Mouse (Mus musculus): ENCODE measurements around the gene Rsph6a.
"Not testable (repeated sequence)": the region's sequence is repeated elsewhere in the genome, so short reads cannot be mapped to it uniquely, and the experiment has no call there.

The Rsph6a gene

DNA sequence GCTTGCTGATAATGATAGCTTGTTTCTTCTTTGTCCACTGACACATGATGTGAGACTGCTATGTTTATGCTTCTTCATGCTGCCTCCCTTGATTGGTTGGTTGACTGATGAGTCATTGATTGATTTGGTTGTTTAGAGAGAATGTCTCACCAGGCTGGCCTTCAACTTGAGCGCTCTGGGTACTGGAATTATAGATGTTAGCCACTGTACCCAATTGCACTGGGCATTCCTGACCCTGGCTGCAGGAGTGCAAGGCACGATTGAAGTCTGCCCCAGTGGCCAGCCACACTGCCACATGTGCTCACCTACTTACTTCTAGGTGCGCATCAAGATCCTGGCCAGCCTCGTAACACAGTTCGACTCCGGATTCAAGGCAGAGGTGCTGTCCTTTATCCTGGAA, 9.9 kb upstream of the Rsph6a start:
- no peak for ATAC-seq (ENCODE audit: insufficient number of reproducible peaks, low FRiP score, low TSS enrichment)

DNA sequence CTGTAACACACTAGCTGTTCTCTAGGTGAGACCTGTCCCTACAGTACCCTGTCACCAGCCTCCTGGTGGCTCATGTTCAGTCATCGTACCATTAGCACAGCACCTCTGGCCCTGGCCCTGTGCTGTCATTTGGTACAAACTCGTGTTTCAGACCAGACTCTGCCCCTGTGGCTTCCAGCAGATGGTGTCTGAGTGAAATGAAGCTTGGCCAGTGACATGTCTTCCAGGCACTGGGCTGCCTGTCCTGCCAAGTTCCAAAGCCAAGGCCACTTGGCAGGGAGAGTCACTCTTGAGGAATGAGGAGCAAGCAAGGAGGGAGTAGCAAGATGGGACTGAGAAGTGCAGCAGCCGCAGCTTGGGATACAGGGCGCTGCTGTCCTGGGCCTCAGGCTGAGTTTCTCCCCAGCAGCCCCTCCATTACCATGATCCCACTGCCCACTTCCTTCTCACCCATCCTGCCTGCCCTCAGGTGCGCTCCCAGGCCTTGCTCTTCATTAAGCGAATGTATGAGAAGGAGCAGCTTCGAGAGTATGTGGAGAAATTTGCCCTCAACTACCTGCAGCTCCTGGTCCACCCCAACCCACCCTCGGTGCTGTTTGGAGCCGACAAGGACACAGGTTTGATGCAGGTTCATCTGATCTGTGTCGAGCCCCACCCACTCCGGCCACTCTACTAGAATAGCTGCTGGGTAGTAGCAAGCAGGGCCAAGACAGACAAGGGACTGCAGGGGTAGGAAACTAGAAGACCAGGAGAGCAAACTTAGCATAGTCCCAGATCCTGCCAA, 8.0 kb upstream of the Rsph6a start:
- ATAC-seq (ENCODE audit: insufficient number of reproducible peaks, low FRiP score, low TSS enrichment) = peak; percentile 72

- no peak for ATAC-seq (ENCODE audit: insufficient number of reproducible peaks, low FRiP score, low TSS enrichment)
Measured at GRCm38 (mm10) chr7:19048006-19048527, 6.4 kb upstream of the Rsph6a start.

- ATAC-seq (ENCODE audit: insufficient number of reproducible peaks, low FRiP score, low TSS enrichment) = no peak
Measured at GRCm38 (mm10) chr7:19049252-19049651, 5.2 kb upstream of the Rsph6a start.

DNA sequence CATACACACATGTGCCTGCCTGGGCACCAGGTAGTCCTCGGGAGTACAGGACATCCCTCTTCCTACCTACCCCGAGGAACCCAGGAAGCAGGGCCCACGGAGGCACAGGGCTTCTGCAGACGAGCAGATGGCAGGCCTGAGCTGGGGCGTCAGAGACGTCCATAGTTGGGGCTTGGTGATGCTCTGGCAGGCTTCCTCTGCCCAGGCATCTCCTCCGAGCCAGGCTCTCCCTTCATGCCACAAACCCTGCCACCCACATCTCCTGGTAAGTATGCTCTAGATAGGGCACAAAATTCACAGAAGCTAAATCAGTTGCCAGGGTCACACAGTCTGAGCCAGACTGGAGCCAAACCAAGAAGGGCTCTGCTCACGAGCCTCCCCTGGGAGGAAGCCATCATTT, 4.3 kb upstream of the Rsph6a start:
- no peak for ATAC-seq (ENCODE audit: insufficient number of reproducible peaks, low FRiP score, low TSS enrichment)

DNA sequence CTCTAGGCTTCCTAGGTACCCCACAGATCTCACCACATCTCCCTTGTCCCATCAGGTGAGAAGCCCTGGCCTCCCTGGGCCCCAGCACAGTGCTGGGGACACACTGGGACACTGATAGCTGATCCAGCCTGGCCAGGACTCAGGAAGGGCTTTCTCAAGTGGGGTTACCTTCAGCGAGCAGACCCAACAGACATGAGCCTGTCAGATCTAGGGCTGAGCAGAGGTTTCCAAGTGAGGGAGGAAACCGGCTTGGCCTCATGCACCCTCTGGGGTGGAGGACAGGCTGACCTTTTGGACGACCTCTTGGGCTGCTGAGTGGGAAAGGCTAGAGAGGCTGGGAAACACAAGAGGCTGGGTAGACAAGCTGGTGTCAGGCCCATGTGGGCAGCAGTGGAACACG, 3.3 kb upstream of the Rsph6a start:
- no peak for ATAC-seq (ENCODE audit: insufficient number of reproducible peaks, low FRiP score, low TSS enrichment)

- no peak for ATAC-seq (ENCODE audit: insufficient number of reproducible peaks, low FRiP score, low TSS enrichment)
Measured at GRCm38 (mm10) chr7:19052345-19053135, 1.9 kb upstream of the Rsph6a start.

GRCm38 (mm10) chr7:19053136-19053532, 1.4 kb upstream of the Rsph6a start:
- no peak for ATAC-seq (ENCODE audit: insufficient number of reproducible peaks, low FRiP score, low TSS enrichment)

- ATAC-seq (ENCODE audit: insufficient number of reproducible peaks, low FRiP score, low TSS enrichment) = no peak
Measured at GRCm38 (mm10) chr7:19054777-19055076, 237 bp downstream of the Rsph6a start.

- no peak for ATAC-seq (ENCODE audit: insufficient number of reproducible peaks, low FRiP score, low TSS enrichment)
Measured at GRCm38 (mm10) chr7:19055108-19055507, 618 bp downstream of the Rsph6a start.

DNA sequence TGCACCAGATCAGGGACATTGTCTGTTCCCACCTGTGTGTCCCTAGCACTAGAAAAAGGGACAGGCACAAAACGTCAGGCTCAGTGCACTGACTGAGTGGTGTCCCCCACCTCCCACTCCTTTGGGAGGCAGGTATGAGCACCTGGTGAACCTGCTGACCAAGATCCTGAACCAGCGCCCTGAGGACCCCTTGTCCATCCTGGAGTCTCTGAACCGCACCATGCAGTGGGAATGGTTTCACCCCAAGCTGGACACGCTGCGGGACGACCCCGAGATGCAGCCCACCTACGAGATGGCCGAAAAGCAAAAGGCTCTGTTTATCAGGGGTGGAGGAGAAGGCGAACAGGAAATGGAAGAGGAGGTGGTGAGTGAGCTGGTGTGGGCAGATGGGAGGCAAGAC, 2.9 kb downstream of the Rsph6a start:
- no peak for ATAC-seq (ENCODE audit: insufficient number of reproducible peaks, low FRiP score, low TSS enrichment)

- no peak for ATAC-seq (ENCODE audit: insufficient number of reproducible peaks, low FRiP score, low TSS enrichment)
Measured at GRCm38 (mm10) chr7:19065896-19066295, 11.4 kb downstream of the Rsph6a start.

DNA sequence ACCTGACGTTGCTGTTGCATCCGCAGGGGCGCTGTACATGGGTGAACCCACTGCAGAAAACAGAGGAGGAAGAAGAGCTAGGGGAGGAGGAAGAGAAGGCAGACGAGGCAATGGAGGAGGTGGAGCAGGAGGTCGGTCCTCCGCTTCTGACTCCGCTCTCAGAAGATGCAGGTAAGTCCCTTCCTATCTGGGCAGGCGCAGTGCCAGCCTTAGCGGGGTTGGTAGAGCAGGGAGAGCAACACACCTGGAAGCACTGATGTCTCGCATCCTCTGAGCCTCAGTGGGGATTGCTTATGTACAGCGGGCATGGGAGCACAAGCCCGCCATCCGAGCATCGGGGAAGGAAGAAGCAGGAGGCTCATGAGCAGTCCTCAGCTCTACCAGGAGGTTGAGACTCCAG, 12.6 kb downstream of the Rsph6a start:
- ATAC-seq (ENCODE audit: insufficient number of reproducible peaks, low FRiP score, low TSS enrichment) = no peak

DNA sequence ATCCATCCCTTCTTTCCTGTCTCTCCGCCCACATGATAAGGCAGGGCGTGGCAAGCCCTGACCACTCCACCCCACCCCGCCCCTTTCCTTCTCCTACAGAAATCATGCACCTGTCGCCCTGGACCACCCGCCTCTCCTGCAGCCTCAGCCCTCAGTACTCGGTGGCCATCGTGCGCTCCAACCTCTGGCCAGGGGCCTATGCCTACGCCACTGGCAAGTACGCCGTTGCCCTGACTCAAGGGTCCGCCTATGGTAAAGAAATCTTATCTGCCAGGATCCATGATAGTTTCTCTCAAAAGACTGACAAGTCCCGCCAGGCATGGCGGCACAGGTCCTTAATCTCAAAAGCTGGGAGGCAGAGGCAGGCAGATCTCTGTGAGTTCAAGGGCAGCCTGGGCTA, 13.4 kb downstream of the Rsph6a start:
- ATAC-seq (ENCODE audit: insufficient number of reproducible peaks, low FRiP score, low TSS enrichment) = no peak

DNA sequence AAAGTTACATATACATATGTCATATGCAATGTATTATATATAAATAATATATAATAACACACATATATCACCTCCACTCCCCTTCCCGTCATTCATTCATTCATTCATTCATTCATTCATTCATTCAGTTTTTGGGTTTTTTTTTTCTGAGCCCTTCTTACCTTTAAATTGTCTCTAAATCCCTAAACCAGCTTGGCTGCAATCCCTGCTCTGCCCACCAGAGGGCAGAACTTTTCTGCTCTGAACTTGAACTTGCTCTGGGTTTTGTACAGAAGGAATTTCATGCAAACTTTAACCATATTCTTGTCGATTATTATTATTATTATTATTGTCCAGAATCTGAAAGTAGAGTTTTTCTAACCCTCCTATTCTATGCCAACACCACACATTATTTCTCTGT, 14.2 kb downstream of the Rsph6a start:
- ATAC-seq (ENCODE audit: insufficient number of reproducible peaks, low FRiP score, low TSS enrichment) = no peak

DNA sequence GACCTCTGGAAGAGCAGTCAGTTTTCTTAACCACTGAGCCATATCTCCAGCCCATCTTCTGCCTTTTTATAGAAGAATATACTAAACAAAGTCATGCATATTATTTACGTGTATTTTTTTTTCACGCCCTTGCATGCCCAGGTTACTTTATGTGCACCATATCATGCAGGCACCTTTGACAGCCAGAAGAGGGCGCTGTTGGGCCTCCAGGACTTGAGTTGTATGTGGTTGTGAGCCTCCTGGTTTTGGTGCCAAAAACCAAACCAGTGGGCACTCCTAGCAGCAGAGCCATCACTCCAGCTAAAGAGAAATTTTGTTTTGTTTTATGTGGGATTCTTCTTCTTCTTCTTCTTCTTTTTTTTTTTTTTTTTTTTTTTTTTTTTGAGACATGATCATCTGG, 15.0 kb downstream of the Rsph6a start:
- no peak for ATAC-seq (ENCODE audit: insufficient number of reproducible peaks, low FRiP score, low TSS enrichment)

DNA sequence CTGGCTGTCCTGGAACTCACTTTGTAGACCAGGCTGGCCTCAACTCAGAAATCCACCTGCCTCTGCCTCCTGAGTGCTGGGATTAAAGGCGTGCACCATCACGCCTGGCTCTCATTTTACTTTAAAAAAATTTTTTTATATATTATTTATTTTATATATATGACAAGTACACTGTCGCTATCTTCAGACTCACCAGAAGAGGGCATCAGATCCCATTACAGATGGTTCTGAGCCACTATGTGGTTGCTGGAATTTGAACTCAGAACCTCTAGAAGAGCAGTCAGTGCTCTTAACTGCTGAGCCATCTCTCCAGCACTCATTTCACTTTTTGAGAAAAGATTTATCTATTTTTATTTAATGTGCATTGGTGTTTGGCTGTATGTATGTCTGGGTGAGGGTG, 16.5 kb downstream of the Rsph6a start:
- ATAC-seq (ENCODE audit: insufficient number of reproducible peaks, low FRiP score, low TSS enrichment) = not testable (repeated sequence)

- ATAC-seq (ENCODE audit: insufficient number of reproducible peaks, low FRiP score, low TSS enrichment) = no peak
Measured at GRCm38 (mm10) chr7:19073504-19073903, 19.0 kb downstream of the Rsph6a start.

DNA sequence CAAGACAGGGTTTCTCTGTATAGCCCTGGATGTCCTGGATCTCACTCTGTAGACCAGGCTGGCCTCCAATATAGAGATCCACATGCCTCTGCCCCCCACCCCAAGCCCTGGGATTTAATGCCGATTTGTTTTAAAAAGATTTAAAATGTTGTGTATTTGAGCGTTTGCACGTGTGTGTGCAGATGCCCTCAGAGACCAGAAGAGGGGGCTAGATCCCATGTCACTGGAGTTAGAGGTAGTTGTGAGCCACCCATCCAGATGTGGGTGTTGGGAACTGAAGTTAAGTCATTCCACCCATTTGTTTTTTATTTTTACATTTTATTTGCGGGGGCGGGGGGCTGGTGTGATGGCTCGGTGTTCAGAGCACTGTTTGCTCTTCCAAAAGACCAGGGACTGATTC, 20.0 kb downstream of the Rsph6a start:
- no peak for ATAC-seq (ENCODE audit: insufficient number of reproducible peaks, low FRiP score, low TSS enrichment)

- no peak for ATAC-seq (ENCODE audit: insufficient number of reproducible peaks, low FRiP score, low TSS enrichment)
Measured at GRCm38 (mm10) chr7:19075231-19075630, 20.7 kb downstream of the Rsph6a start.

GRCm38 (mm10) chr7:19075723-19076585, 21.5 kb downstream of the Rsph6a start, which contains the start of gene Dmwd:
TSS of gene Dmwd (plus strand) at chr7:19076227.
- ATAC-seq (ENCODE audit: insufficient number of reproducible peaks, low FRiP score, low TSS enrichment) = peak; percentile 89
